Mouse (Mus musculus) megakaryocyte, embryonic 14.5 days (primary cell): ENCODE data around the gene Fgf23. TPM values are rescaled to one million over a fixed set of nuclear protein-coding genes. Genes with fewer than 3 reads are reported as not detected.

Experiments used
- H3K27me3 ChIP-seq: replicated peaks from 2 replicates; pipeline ENCODE3; 2012; ENCODE audit warnings: inconsistent platforms
- H3K36me3 ChIP-seq: replicated peaks from 2 replicates; pipeline ENCODE3; 2012; ENCODE audit warnings: low read length, inconsistent platforms, mixed read lengths
- H3K4me1 ChIP-seq: 2 replicates; pipeline ENCODE4 v1.6.1; 2012; ENCODE audit warnings: inconsistent platforms
- H3K4me3 ChIP-seq: replicated peaks from 2 replicates; pipeline ENCODE3; 2012; ENCODE audit warnings: moderate library complexity, mild to moderate bottlenecking, inconsistent platforms
- H3K9me3 ChIP-seq: 2 replicates; pipeline ENCODE4 v1.6.1; 2012; ENCODE audit warnings: inconsistent platforms
- FLI1 ChIP-seq: IDR thresholded peaks from 2 replicates; pipeline ENCODE4 v1.6.1; 2012; ENCODE audit warnings: low read length, inconsistent platforms, mixed read lengths
- GATA1 ChIP-seq: IDR thresholded peaks from 3 replicates; pipeline ENCODE4 v1.6.1; 2012; ENCODE audit warnings: mixed read lengths, low read length, inconsistent platforms, borderline replicate concordance
- polyA plus RNA-seq: library from polyadenylated mRNA; stranded (reverse); fragments of >175 nt; gene quantifications from 2 replicates; pipeline ENCODE4 v1.2.3, GENCODE M21; 2012; ENCODE audit warnings: low replicate concordance; ENCODE audit not compliant: insufficient read depth

The Fgf23 gene
- polyA plus RNA-seq, result 0.19 TPM in 1 of 2 replicates, not detected in the other

GRCm38 (mm10) chr6:127072817-127073216 is at the start of gene Fgf23:
TSS of gene Fgf23 (plus strand) at chr6:127072902.
- no peak for TF ChIP-seq FLI1
- TF ChIP-seq GATA1, result no peak
- peaks cover 56% of the 10 kb centered on the region for H3K4me1 ChIP-seq
- peaks cover 5% of the 10 kb centered on the region for H3K27me3 ChIP-seq
- H3K9me3 ChIP-seq, result no peaks in the 10 kb centered on the region
- H3K36me3 ChIP-seq, result no peaks in the 10 kb centered on the region
- peak within 1 kb of the TSS; percentile 83 for H3K4me3 ChIP-seq

GRCm38 (mm10) chr6:127024836-127025235 is 47.9 kb upstream of the Fgf23 start:
- H3K36me3 ChIP-seq, result no peaks in the 10 kb centered on the region
- no peak overlapping the region for H3K4me3 ChIP-seq
- H3K27me3 ChIP-seq, result peaks cover 13% of the 10 kb centered on the region
- no peak for TF ChIP-seq GATA1
- no peak for TF ChIP-seq FLI1
- no peaks in the 10 kb centered on the region for H3K9me3 ChIP-seq
- H3K4me1 ChIP-seq, result peaks cover 59% of the 10 kb centered on the region

- Histone ChIP-seq H3K27me3 (no peaks in the 10 kb centered on the region), H3K4me3 (peak overlapping the region; percentile 55), H3K36me3 (no peaks in the 10 kb centered on the region), H3K9me3 (no peaks in the 10 kb centered on the region), H3K4me1 (peaks cover 18% of the 10 kb centered on the region)
- no peak for TF ChIP-seq FLI1
- no peak for TF ChIP-seq GATA1
Observed at GRCm38 (mm10) chr6:127034760-127035159, 37.9 kb upstream of the Fgf23 start.

- Histone ChIP-seq H3K4me3 (no peak overlapping the region), H3K27me3 (peaks cover 12% of the 10 kb centered on the region), H3K36me3 (no peaks in the 10 kb centered on the region), H3K4me1 (peaks cover 20% of the 10 kb centered on the region), H3K9me3 (peaks cover 3% of the 10 kb centered on the region; the same call in 1 of the 2 replicates)
- TF ChIP-seq GATA1 (no peak), FLI1 (no peak)
Observed at GRCm38 (mm10) chr6:127044909-127045308, 27.8 kb upstream of the Fgf23 start.

DNA sequence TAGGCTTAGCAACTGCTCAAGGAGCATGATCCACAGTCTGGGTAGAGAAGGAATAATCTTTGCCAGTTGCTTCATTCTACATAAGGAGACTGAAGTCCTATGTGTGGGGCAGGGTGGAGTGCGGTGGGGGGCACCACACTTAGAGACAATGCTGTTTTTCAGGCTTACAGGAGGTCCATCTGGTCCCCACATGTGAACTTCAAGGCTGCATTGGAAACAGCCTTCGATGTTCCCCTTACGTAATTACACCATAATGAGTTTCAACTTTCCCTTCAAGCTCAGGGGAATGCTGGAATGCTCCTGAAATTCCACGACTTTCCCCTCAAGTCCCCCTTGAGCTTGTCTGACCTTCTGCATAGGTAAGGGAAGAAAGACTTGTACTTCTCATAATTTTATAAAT is 21.9 kb upstream of the Fgf23 start:
- TF ChIP-seq GATA1 (no peak), FLI1 (no peak)
- no peaks in the 10 kb centered on the region for H3K36me3 ChIP-seq

DNA sequence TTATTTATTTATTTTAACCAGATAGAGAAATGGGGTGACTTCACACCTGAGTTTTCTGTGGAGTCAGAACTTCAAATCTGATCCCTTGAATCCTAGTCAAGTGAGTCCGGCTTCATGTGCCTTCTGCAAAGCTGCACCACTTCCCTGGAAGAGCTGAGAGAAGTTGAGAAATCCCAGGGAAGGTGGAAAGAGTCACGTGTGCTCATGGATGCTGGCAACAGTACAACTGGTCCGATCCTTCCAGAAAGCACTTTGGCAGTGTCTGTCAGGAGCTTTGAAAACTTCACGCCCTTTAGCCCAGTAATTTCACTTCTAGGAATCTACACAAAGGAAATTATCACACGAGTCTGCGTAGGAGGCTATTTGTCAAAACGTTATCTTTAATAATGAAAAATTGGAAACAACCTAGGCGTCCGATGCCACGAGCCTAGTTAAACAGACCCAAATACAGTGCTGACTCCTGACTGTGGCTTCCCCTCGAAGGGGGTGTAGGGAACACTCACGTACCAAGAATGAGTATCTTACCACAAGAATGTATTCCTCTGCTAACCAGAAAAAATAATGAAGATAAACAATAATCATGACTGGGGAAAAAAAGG is 15.6 kb upstream of the Fgf23 start:
- peaks cover 6% of the 10 kb centered on the region; the same call in 1 of the 2 replicates for H3K9me3 ChIP-seq
- no peak overlapping the region for H3K4me3 ChIP-seq
- TF ChIP-seq GATA1, result no peak
- no peak for TF ChIP-seq FLI1
- peaks cover 9% of the 10 kb centered on the region for H3K27me3 ChIP-seq
- H3K36me3 ChIP-seq, result no peaks in the 10 kb centered on the region
- peaks cover 13% of the 10 kb centered on the region for H3K4me1 ChIP-seq

More for the DNA sequence above, 21.9 kb upstream of the Fgf23 start:
- Histone ChIP-seq H3K9me3 (peaks cover 6% of the 10 kb centered on the region; the same call in 1 of the 2 replicates), H3K4me1 (peaks cover 10% of the 10 kb centered on the region), H3K4me3 (no peak overlapping the region), H3K27me3 (peaks cover 9% of the 10 kb centered on the region)

DNA sequence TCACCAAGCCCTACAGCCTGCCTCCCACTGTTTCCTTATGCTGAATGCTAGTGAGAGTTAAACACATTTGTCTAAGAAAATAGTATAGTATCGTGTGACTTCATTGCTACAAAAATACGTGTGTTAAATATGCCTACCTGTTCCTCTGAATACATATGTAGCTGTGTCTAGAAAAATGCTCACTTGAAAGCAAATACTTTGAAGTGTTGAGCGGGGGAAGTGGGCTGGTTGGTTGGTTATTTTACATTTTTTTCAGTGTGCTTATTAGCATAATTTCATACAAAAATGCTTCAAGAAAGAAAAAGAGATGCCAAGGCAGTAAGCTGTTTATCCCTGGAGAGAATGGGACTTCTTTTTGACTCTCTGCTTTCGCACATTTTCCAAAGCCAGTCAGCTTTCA is 12.7 kb upstream of the Fgf23 start:
- no peak for TF ChIP-seq GATA1
- H3K4me3 ChIP-seq, result no peak overlapping the region
- no peaks in the 10 kb centered on the region for H3K36me3 ChIP-seq
- H3K27me3 ChIP-seq, result peaks cover 15% of the 10 kb centered on the region
- no peaks in the 10 kb centered on the region for H3K9me3 ChIP-seq
- peaks cover 25% of the 10 kb centered on the region for H3K4me1 ChIP-seq

DNA sequence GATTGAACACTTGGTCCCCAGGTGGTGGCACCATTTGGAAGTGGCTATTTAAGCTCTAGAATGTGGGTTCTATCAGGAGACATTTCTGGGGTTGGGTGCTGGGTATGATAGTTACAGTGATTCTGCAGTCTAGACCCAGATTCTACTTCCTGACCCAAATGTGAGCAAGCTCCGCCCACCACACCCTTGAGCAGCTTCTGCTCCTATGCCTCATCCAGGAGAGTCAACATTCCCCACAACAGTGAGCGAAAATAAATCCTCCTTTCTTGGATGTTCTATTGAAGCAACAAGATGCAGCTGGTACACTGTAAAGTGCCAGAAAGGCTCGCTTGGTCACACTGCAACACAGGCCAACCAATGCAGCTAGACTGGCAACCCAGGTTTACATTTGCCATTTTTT is 8.8 kb upstream of the Fgf23 start:
- Histone ChIP-seq H3K27me3 (peaks cover 11% of the 10 kb centered on the region), H3K36me3 (no peaks in the 10 kb centered on the region), H3K9me3 (no peaks in the 10 kb centered on the region), H3K4me3 (no peak overlapping the region), H3K4me1 (peaks cover 41% of the 10 kb centered on the region)
- TF ChIP-seq FLI1 (no peak), GATA1 (no peak)

- H3K4me3 ChIP-seq, result peak overlapping the region; percentile 86
- no peaks in the 10 kb centered on the region for H3K9me3 ChIP-seq
- H3K4me1 ChIP-seq, result peaks cover 44% of the 10 kb centered on the region
- H3K36me3 ChIP-seq, result no peaks in the 10 kb centered on the region
- TF ChIP-seq FLI1 (no peak), GATA1 (no peak)
- peaks cover 10% of the 10 kb centered on the region for H3K27me3 ChIP-seq
Observed at GRCm38 (mm10) chr6:127064815-127065214, 7.9 kb upstream of the Fgf23 start.

DNA sequence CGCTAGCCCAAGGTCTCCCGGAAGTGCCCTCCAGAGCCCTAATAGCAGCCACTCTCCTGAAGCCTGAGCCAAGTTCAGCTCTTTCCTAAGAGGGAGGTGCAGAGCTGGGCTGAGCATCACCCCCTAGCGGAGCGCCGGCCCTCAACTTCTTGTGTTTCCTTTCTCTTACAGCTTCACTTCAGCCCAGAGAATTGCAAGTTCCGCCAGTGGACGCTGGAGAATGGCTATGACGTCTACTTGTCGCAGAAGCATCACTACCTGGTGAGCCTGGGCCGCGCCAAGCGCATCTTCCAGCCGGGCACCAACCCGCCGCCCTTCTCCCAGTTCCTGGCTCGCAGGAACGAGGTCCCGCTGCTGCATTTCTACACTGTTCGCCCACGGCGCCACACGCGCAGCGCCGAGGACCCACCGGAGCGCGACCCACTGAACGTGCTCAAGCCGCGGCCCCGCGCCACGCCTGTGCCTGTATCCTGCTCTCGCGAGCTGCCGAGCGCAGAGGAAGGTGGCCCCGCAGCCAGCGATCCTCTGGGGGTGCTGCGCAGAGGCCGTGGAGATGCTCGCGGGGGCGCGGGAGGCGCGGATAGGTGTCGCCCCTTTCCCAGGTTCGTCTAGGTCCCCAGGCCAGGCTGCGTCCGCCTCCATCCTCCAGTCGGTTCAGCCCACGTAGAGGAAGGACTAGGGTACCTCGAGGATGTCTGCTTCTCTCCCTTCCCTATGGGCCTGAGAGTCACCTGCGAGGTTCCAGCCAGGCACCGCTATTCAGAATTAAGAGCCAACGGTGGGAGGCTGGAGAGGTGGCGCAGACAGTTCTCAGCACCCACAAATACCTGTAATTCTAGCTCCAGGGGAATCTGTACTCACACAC is 7.4 kb downstream of the Fgf23 start:
- Histone ChIP-seq H3K27me3 (peaks cover 18% of the 10 kb centered on the region), H3K9me3 (no peaks in the 10 kb centered on the region), H3K4me3 (peak overlapping the region; percentile 93), H3K4me1 (peaks cover 20% of the 10 kb centered on the region), H3K36me3 (no peaks in the 10 kb centered on the region)
- TF ChIP-seq GATA1 (no peak), FLI1 (no peak)
